24 mouse cellular contexts compared by ENCODE assay signal in genomic region chr4:145411141-145411540, GRCm38 (mm10).
DNase-seq lines count a peak whose midpoint lies in the region; ATAC-seq and TF ChIP-seq lines count a peak whose summit lies in the region.
"Had no signal": no experiment of that assay in that cellular context is flagged by ENCODE, and none has a peak within 500 bp of the region (broad histone marks: within the 10 kb centered on the region; RNA-seq: fewer than 3 reads in every experiment).

No protein-coding gene starts in this region.

- H3K36me3 ChIP-seq in E14TG2a.4 (ENCODE audit: insufficient read depth, low read length) (peaks cover 14% of the 10 kb centered on the region), ES-E14 (ENCODE audit: control insufficient read depth, insufficient read depth, low read length, poor library complexity, severe bottlenecking) (no peaks in the 10 kb centered on the region; the same call in 1 of the 2 replicates)
- H3K36me3 ChIP-seq in hindbrain, embryonic 14.5 days (replicated peaks; ENCODE audit: control insufficient read depth, insufficient read depth), result no peaks in the 10 kb centered on the region
- H3K36me3 ChIP-seq: embryonic facial prominence, embryonic 10.5 days; embryonic facial prominence, embryonic 12.5 days; forebrain, embryonic 15.5 days had no signal

- no peak overlapping the region for H3K4me2 ChIP-seq in hindbrain, embryonic 14.5 days (replicated peaks)
- H3K4me2 ChIP-seq: embryonic facial prominence, embryonic 12.5 days; forebrain, embryonic 13.5 days; forebrain, embryonic 15.5 days had no signal

- no peak for DNase-seq in ES-E14 (ENCODE audit: low read depth, low spot score)
- DNase-seq in ZHBTc4 (ENCODE audit: low read depth, low spot score), result peak; percentile 57
- no peak for DNase-seq in hindbrain, embryonic 14.5 days (ENCODE audit: low spot score)
- DNase-seq in urinary bladder, adult 18-20 months (ENCODE audit: low spot score in 2 of 2), result no peak
- no peak for DNase-seq in testis, postnatal 10 days (ENCODE audit: low spot score)
- DNase-seq: adrenal gland, adult 8-10 months; adrenal gland, postnatal 14 days; adrenal gland, postnatal 36 days; B cell, adult 2 months; cerebellum, adult 11-12 months; cerebellum, adult 2 months; cerebellum, adult 9-10 months; cerebellum, postnatal 10 days; cerebellum, postnatal 25 days; forebrain, postnatal 0 days had no signal

- H3K4me3 ChIP-seq in E14TG2a.4 (replicated peaks; ENCODE audit: low read length) (peak overlapping the region; percentile 65), ES-E14 (ENCODE audit: insufficient read depth in 1 of 2, low read depth in 1 of 2, low read length in 2 of 2, poor library complexity in 1 of 2, severe bottlenecking in 1 of 2) (peak overlapping the region; percentile 0 to 45; a peak in 3 of 4 replicates)
- no peak overlapping the region for H3K4me3 ChIP-seq in hindbrain, embryonic 14.5 days (replicated peaks; ENCODE audit: low read length)
- H3K4me3 ChIP-seq: embryonic facial prominence, embryonic 10.5 days; embryonic facial prominence, embryonic 12.5 days; forebrain, embryonic 13.5 days; forebrain, embryonic 15.5 days had no signal

- in situ Hi-C loops in ES-E14 (cut with MboI; ENCODE audit: low sequenced_read_pairs in 2 of 2, unreplicated experiment in 2 of 2), result no loop called here

- ATAC-seq in hindbrain, embryonic 14.5 days (ENCODE audit: low FRiP score), result no peak
- ATAC-seq: activated CD4-positive, CD25-positive, alpha-beta regulatory T cell, adult 4 months; CD4-positive, CD25-positive, alpha-beta regulatory T cell, adult 4 months; forebrain, embryonic 13.5 days; forebrain, embryonic 15.5 days; forebrain, postnatal 0 days; Patski had no signal

- no peak overlapping the region for H3K27ac ChIP-seq in ES-E14 (ENCODE audit: insufficient read depth, low read depth, low read length, poor library complexity, severe bottlenecking)
- H3K27ac ChIP-seq in hindbrain, embryonic 14.5 days, result no peak overlapping the region
- H3K27ac ChIP-seq: embryonic facial prominence, embryonic 10.5 days; embryonic facial prominence, embryonic 12.5 days; forebrain, embryonic 13.5 days; forebrain, embryonic 15.5 days had no signal

- H3K4me1 ChIP-seq in E14TG2a.4 (replicated peaks; ENCODE audit: low read depth, low read length) (peaks cover 14% of the 10 kb centered on the region), ES-E14 (ENCODE audit: control insufficient read depth in 2 of 2, insufficient read depth in 2 of 2, low read length in 2 of 2, poor library complexity in 1 of 2) (peaks cover 0 to 3% of the 10 kb centered on the region in 2 experiments; a peak in 2 of 4 replicates)
- H3K4me1 ChIP-seq in hindbrain, embryonic 14.5 days (replicated peaks; ENCODE audit: control insufficient read depth, insufficient read depth, low read length), result no peaks in the 10 kb centered on the region
- H3K4me1 ChIP-seq: embryonic facial prominence, embryonic 10.5 days; embryonic facial prominence, embryonic 12.5 days; forebrain, embryonic 13.5 days; forebrain, embryonic 15.5 days had no signal

- H3K27me3 ChIP-seq in E14TG2a.4 (ENCODE audit: insufficient read depth, low read length), result no peaks in the 10 kb centered on the region
- H3K27me3 ChIP-seq in hindbrain, embryonic 14.5 days (ENCODE audit: control insufficient read depth, insufficient read depth, low read length), result no peaks in the 10 kb centered on the region
- H3K27me3 ChIP-seq: CH12.LX; embryonic facial prominence, embryonic 12.5 days; forebrain, embryonic 13.5 days; forebrain, embryonic 15.5 days; Patski had no signal

- WGBS in hindbrain, embryonic 14.5 days, result 62% methylated on average over 1 of the region's 1 CpGs

- H3K9ac ChIP-seq in ES-E14 (ENCODE audit: insufficient read depth, low read depth, low read length, poor library complexity, severe bottlenecking), result no peak overlapping the region; the same call in 1 of the 2 replicates
- H3K9ac ChIP-seq in hindbrain, embryonic 14.5 days, result no peak overlapping the region
- H3K9ac ChIP-seq: embryonic facial prominence, embryonic 12.5 days; forebrain, embryonic 13.5 days; forebrain, embryonic 15.5 days; forebrain, postnatal 0 days had no signal

- no peak for TF ChIP-seq CTCF in E14TG2a.4 (conservative IDR thresholded peaks at IDR 0.05; ENCODE audit: low read length)

- 0 out of 2 replicates have a peak, but pooled peaks cover 3% of the 10 kb centered on the region for H3K9me3 ChIP-seq in E14TG2a.4 (ENCODE audit: low read length)
- no peaks in the 10 kb centered on the region for H3K9me3 ChIP-seq in ES-E14 (ENCODE audit: control insufficient read depth, insufficient read depth, low read depth, low read length)
- 0 out of 2 replicates have a peak, but pooled peaks cover 17% of the 10 kb centered on the region for H3K9me3 ChIP-seq in hindbrain, embryonic 14.5 days (ENCODE audit: control insufficient read depth, low read length)
- H3K9me3 ChIP-seq: embryonic facial prominence, embryonic 12.5 days had no signal

TF ChIP-seq in ES-E14, 5 proteins besides CTCF, POLR2A, EP300 and RAD21:
- TF ChIP-seq ZC3H11A (IDR thresholded peaks at IDR 0.05; ENCODE audit: borderline replicate concordance, low read depth, low read length) (no peak), MAFK (IDR thresholded peaks at IDR 0.05; ENCODE audit: insufficient read depth, low read depth, low read length) (no peak), CHD2 (IDR thresholded peaks at IDR 0.05; ENCODE audit: low read depth, low read length) (no peak), ZNF384 (IDR thresholded peaks at IDR 0.05; ENCODE audit: low read depth, low read length) (no peak), HCFC1 (IDR thresholded peaks at IDR 0.05; ENCODE audit: borderline replicate concordance, insufficient read depth, low read length) (no peak)
